Mouse (Mus musculus) large intestine, adult 2 months (tissue): ENCODE data around the gene Ptgdr2. TPM values are rescaled to one million over a fixed set of nuclear protein-coding genes. Genes with fewer than 3 reads are reported as not detected.

ENCODE experiments used
- DNase-seq: peaks from one replicate; pipeline ENCODE4 v3.0.0-alpha.2; 2012; ENCODE audit warnings: low read depth, low spot score
- WGBS: fragments of 180-500 bp; shearing (Covaris S2); methylation state at CpG from one replicate; pipeline ENCODE4 v1.1.7; 2018; 5-methylcytosine and 5-hydroxymethylcytosine counted together
- polyA plus RNA-seq: library from polyadenylated mRNA; depleted of rRNA; stranded (reverse); fragments of >200 nt; gene quantifications from 2 replicates; pipeline ENCODE4 v1.2.3, GENCODE M21; 2012; rRNA removed

Ptgdr2 gene
- polyA plus RNA-seq, 1 experiment: 0.86 TPM

DNA sequence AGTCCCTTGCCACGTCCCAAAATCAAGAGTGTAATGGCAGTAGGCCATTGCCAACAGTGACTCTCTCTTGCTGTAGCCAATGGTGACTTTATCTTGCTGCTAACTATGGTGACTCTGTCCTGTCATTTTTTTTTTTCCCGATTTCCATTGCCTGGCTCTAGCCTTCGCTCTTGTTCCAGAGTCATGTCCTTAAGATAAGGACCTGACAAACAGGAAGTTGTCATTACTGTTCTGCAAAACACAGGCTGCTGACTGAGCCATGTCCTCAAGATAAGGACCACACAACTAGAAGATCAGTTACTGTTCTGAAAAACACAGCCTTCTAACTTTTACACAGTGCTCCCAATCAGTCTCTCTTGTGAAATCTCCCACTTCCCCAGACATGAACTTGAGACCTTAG is 33.5 kb downstream of the Ptgdr2 start:
- WGBS: 57% methylated on average over 3 of the region's 3 CpGs

DNA sequence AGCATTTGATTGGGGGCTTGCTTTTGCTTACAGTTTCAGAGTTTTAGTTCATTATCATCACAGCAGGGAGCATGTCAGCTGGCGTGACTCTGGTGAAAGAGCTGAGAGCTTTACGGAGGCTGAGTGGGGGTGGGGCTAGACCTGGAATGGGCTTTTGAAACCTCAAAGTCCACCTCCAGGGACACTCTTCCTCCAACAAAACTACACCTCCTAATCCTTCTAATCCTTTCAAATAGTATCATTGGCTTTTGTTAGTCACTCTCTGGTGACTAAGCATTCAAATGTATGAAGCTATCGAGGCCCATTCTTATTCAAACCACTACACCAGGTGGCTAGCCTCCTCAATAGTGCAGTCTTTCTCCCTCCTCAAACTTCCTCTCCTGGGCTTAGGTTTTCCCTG is 35.7 kb downstream of the Ptgdr2 start:
- 78% methylated on average over 3 of the region's 3 CpGs for WGBS
- no peak for DNase-seq

More for the DNA sequence above, 33.5 kb downstream of the Ptgdr2 start:
- no peak for DNase-seq

DNA sequence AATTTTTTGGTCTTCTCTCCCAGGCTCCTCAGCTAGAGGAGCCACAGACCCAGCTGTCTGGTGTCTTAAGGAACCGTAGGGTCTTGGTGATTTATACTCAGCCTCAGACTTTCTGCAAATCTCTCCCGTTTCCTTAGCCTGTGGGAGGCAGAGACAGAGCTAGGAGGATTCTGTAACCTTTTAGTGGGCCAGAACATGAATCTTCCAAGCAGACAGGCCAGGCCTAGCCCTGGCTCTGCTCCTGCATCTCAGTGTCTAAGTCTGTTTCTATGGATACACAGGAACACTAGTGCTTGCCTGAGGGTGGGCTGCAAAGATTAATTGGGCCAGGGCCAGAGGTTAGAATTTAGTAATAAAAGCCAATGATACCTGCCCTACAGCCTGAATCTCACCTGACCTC is 36.2 kb downstream of the Ptgdr2 start:
- 73% methylated on average over 2 of the region's 2 CpGs for WGBS
- DNase-seq: no peak

DNA sequence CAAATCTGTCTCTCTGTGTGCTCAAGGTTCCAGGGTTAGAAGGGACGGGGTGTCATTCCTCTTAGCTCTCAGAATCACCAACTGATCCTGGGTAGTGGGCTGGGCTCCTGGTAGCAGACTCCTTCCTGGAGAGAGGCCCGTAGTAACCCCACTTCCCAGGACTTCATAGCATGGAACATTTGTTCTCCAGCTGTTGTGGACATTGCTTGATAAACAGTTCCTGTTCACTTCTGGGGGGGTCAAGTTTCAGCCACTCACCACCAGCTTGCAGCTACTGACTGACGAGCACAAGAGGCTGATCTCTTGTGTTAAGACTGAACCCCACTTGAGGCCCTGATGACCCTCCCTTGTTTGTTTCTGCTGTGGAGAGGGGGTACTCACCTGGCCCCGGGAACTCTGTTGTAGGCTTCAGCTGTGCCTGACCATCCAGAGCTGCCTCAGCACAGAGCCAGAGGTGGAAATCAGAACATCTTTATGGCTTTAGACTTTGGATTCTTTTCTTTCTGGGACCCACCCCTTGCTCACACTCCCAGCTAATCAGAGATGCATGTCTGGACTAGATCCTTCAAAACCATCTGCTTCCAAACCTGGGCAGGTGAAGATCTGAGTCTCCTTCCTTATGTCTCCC is 37.4 kb downstream of the Ptgdr2 start, which contains the start of gene Ms4a10:
Gene Ms4a10, minus strand, starts transcription at position 433 of the 628 bp plus-strand sequence.
- DNase-seq: no peak
- WGBS: 19% methylated on average over 4 of the region's 4 CpGs

DNA sequence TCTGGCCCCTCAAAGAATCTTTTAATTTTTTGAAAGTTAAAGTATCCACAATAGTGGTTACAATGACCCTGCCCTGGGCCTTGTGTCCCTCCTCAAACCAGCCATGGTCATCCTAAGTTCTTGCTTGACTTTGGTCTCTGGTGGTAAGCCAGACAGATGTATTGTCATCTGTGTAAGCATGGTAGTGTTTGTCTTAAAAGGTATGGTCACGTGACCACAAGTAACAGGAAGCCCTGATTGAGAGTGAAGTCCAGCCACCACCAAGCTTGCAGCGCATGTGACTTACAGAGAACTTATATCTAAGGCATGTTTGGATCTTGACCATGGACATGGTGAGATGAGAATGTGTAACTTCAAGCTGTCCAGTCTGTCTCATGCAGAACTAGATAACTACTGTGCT is 38.2 kb downstream of the Ptgdr2 start:
- 44% methylated on average over 2 of the region's 2 CpGs for WGBS
- DNase-seq: no peak

DNA sequence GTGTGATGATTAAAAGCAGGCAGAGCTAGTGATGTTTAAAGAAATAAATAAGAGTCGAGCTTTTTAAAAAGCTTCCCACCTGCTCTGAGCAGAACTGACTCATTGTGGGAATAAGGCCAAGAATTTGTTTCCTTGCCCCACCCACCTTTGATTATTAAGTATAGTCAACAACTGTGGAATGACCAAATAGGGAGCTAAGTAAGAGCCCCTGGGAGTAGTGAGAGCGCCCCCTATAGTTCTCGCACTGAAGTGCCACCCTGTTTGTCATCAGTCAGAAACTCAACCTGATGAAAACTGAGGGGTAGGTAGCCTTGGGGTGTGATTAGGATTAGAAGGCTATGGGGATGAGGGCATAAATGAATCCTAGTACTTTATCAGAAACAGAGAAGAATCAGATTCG is 39.4 kb downstream of the Ptgdr2 start:
- no peak for DNase-seq
- WGBS: 38% methylated on average over 4 of the region's 4 CpGs

DNA sequence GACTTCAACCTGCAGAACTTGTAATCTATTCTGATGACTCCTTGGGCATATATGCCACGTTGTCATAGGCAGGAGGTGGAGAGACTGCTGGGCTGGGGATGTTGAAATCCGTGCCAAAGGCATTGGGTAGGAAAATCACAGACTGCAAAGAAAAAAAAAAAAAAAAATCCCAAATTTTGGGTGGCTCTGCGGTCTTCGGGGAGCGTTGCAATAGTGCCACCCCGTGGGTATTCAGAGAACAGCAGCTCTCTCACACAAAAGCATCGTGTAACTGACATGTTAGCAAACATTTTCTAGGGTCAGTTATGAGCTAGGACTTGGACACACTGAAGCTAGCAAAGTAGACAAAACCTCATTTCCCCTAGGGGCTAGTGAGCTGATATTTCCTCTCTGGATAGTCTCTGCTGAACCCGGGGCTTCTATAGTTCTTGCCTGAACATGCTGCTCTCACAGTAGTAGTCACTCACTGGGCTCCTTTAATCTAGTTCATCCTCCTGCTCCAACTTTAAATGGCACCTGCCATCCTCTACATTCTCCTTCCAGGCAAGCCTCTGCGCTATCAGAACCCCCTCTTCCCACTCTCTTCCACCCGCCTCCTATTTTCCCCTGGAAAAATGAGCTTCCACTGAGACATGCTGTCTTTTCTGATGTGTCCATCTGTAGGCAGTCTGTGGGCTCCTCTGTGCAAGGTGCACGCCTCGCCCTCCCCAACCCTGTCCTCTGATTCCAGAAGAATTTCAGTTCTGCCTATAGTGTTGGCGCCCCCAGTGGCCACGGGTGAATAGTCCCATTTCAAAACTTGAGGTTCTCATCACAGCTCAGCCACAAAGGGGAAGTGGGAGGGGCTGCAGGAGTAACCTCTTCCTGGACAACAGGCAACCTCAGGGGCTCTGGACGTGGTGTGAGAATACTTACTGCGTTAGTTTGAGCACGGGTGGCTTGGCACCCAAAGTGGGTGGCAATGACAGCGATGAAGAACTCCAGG is 42.5 kb downstream of the Ptgdr2 start:
- WGBS: 12% methylated on average over 18 of the region's 18 CpGs
- no peak for DNase-seq

DNA sequence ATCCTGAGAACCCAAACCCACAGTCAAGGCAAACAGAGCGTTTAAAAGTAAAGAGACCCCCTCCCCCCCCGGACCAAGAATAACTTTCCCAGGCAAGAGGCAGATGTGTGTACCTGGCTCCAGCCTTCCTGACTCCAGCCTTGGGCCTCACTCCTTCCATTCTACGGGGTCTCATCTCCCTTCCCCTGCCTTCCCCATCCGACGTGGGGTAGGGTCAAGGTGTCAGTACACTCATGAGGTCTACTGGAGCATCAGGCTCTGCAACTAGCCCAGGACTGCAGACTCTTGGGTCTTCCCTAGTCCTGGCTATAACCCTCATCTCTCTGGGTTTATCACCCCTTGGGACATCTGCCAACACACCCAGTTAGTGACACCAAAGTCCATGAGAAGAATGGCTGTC is 43.2 kb downstream of the Ptgdr2 start:
- WGBS: 70% methylated on average over 5 of the region's 5 CpGs
- no peak for DNase-seq

DNA sequence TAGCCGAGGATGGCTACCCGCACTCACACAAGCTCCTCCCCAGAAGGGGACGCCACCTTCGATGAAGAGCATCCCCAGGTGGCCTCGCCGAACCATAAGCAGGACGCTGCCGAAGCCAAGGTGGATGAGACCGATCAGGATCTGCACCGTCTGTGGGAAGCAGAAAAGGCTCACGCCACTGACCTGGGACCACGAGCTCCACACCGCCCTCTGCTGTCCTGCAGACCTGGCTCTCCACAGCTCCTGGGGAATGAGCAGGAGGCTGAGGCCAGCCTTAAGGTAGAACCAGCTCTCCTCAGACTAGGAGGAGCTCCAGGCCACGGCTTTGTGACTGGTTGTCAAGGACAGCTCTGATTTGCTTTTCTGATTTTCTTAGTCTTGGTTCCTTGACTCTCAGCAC is 46.2 kb downstream of the Ptgdr2 start:
- WGBS: 23% methylated on average over 14 of the region's 14 CpGs
- DNase-seq: no peak

DNA sequence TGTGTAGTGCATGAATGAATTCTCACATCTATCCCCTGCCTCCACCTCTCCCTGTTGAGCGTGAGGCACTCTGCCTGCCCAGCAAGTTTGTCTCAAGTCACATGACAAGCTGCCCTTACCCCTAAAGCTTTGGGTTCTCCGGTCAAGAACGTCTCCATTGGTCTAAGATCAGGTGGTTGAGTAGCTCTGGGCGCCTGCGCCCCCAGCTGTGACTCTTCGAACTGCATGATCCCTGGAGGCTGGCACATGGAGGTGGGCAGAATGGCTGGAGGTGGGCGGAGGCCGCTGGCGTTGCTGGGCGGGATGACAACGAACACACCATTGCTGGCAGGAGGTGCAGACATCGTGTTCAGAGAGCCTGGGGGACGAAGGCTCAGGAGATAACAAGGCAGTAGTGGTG is 47.6 kb downstream of the Ptgdr2 start:
- DNase-seq: no peak
- 89% methylated on average over 13 of the region's 13 CpGs for WGBS

DNA sequence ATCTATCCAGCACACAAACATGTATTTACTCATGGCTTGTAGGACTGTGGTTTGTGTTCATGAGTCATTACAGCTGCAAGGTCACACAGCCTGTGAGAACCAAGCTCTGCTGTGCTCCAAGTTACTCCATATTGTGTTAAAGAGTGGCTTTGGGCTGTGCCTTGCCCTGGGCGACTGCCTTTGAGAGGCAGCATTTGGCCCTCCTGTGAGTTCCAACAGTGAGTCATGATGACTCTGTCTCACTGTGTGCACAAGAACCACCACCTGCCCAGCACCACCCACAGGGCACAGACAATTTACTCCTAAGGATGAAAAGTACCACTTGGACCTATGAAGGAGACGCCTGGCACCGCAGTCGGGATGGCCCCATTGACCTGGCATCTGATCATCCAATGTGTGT is 48.9 kb downstream of the Ptgdr2 start:
- DNase-seq: no peak
- 84% methylated on average over 4 of the region's 4 CpGs for WGBS

DNA sequence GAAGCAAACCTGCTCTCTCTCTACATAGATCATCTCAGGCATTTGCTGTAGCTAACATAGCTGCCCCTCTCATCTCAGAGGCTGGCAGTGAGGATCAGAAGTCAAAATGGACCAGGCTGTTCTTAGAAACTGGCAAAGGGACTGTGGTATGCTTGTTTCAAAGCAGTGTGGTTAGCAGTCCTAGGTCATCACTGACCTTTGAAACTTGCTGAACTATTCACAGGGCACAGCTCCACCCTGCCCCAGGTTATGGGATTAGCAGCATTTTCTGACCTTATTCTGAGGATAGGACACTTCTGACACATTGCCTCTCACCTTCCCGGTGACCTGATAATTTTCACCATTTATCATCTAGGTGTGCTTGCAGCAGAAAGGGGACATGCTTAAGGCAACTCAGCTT is 51.6 kb downstream of the Ptgdr2 start:
- 71% methylated on average over 1 of the region's 1 CpGs for WGBS
- no peak for DNase-seq

DNA sequence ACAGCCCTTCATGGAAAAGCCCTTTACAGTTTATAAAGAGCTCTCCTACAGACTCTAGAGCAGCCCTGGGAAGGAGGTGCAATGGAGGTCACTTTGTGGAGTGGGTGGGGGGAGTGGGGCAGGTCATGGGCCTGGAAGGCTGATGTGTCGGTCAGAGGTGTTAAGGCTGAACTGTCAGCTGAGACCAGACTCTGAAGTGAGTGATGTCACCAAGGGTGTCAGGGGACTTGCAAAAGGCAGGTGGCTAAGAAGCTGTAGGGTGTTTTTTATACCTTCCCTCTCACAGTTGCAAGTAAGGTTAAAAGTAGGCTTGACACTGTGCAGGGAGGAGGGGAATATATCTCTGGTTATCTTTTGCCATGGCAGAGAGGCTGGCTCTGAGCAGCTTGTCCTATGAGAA is 53.8 kb downstream of the Ptgdr2 start:
- WGBS: 76% methylated on average over 1 of the region's 1 CpGs

DNA sequence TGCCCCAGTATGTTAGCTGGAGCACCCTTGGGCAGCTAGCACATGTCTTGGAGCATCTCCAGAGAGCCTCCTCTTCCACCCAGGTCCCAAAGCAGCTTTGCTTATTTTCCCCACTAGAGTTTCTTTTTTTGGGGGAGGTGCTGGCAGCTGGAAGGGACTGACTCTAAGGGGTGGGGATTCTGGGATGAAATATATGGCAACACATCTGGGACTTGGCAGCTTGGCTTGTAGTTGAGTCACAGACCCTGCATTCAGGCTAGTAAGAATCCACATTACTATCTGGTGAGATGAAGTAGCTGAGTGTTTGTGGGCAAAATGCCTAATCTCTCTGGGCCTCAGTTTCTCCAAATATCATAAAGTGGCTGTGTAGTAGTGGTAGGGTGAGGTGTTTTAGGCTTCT is 55.0 kb downstream of the Ptgdr2 start:
- DNase-seq: no peak

More for the DNA sequence above, 53.8 kb downstream of the Ptgdr2 start:
- no peak for DNase-seq

Other genes starting within 250 kb of the Ptgdr2 start
- 24.7 and 26.6 TPM in 2 replicates for gene Vps37c, start 248.4 kb upstream of the Ptgdr2 start, polyA plus RNA-seq
- 4.1 and 4.8 TPM in 2 replicates for gene Cd5, start 198.2 kb upstream of the Ptgdr2 start, polyA plus RNA-seq
- 5.6 and 7.3 TPM in 2 replicates for gene Cd6, start 107.1 kb upstream of the Ptgdr2 start, polyA plus RNA-seq
- gene Slc15a3, start 97.4 kb upstream of the Ptgdr2 start, polyA plus RNA-seq: 10.1 and 14.6 TPM in 2 replicates
- 5.3 and 5.7 TPM in 2 replicates for gene Tmem132a, start 67.2 kb upstream of the Ptgdr2 start, polyA plus RNA-seq
- 41.7 and 49.4 TPM in 2 replicates for gene Tmem109, start 55.2 kb upstream of the Ptgdr2 start, polyA plus RNA-seq
- 174 and 229 TPM in 2 replicates for gene Prpf19, start 41.9 kb upstream of the Ptgdr2 start, polyA plus RNA-seq
- gene Zp1, start 16.5 kb upstream of the Ptgdr2 start, polyA plus RNA-seq: 0.30 and 0.35 TPM in 2 replicates
- gene Ccdc86, start 12.1 kb downstream of the Ptgdr2 start, polyA plus RNA-seq: 6.6 and 7.0 TPM in 2 replicates
- gene Ms4a10, start 37.5 kb downstream of the Ptgdr2 start, polyA plus RNA-seq: 67.1 and 273 TPM in 2 replicates
- gene Ms4a15, start 56.1 kb downstream of the Ptgdr2 start, polyA plus RNA-seq: 0.73 and 2.2 TPM in 2 replicates
- 103 and 159 TPM in 2 replicates for gene Ms4a18, start 80.9 kb downstream of the Ptgdr2 start, polyA plus RNA-seq
- 542 and 606 TPM in 2 replicates for gene Ms4a8a, start 143.9 kb downstream of the Ptgdr2 start, polyA plus RNA-seq
- not detected in 2 replicates for gene 1700017D01Rik, start 193.7 kb downstream of the Ptgdr2 start, polyA plus RNA-seq
- not detected in 2 replicates for gene 1700025F22Rik, start 228.2 kb downstream of the Ptgdr2 start, polyA plus RNA-seq